Mouse (Mus musculus) liver, embryonic 16.5 days (tissue): ENCODE data around the gene Gm7534. TPM values are rescaled to one million over a fixed set of nuclear protein-coding genes. Genes with fewer than 3 reads are reported as not detected.

Experiments
- ATAC-seq: fragments of 200-750 bp; cut with Nextera tagmentation; 2 replicates; pipeline ENCODE4 v1.8.0; 2017; ENCODE audit warnings: low read depth, mild to moderate bottlenecking, moderate number of reproducible peaks, moderate library complexity
- H3K27ac ChIP-seq: fragments of 300-500 bp; sonication (generic); 2 replicates; pipeline ENCODE4 v1.5.1; 2014; ENCODE audit warnings: mild to moderate bottlenecking, low read length
- H3K27me3 ChIP-seq: fragments of 300-500 bp; sonication (generic); 2 replicates; pipeline ENCODE4 v1.6.1; 2014; ENCODE audit warnings: low read depth, low read length, mixed read lengths; ENCODE audit not compliant: control insufficient read depth, insufficient read depth
- H3K36me3 ChIP-seq: fragments of 300-500 bp; sonication (generic); 2 replicates; pipeline ENCODE4 v1.6.1; 2014; ENCODE audit warnings: mild to moderate bottlenecking; ENCODE audit not compliant: control insufficient read depth, insufficient read depth
- H3K4me1 ChIP-seq: fragments of 300-500 bp; sonication (generic); 2 replicates; pipeline ENCODE4 v1.6.1; 2014; ENCODE audit warnings: low read depth, low read length, mixed read lengths; ENCODE audit not compliant: control insufficient read depth
- H3K4me2 ChIP-seq: fragments of 300-500 bp; sonication (generic); 2 replicates; pipeline ENCODE4 v1.6.1; 2014; ENCODE audit warnings: low read depth, low read length, mixed read lengths
- H3K4me3 ChIP-seq: fragments of 300-500 bp; sonication (generic); 2 replicates; pipeline ENCODE4 v1.5.1; 2014; ENCODE audit warnings: low read depth, mild to moderate bottlenecking, low read length
- H3K9ac ChIP-seq: fragments of 300-500 bp; sonication (generic); 2 replicates; pipeline ENCODE4 v1.6.1; 2014; ENCODE audit warnings: low read depth, low read length
- H3K9me3 ChIP-seq: fragments of 300-500 bp; sonication (generic); replicated peaks from 2 replicates; pipeline ENCODE4 v1.6.1; 2016; ENCODE audit warnings: low read length; ENCODE audit not compliant: control insufficient read depth
- WGBS: fragments of 180-500 bp; shearing (Covaris S2); extraction: QIAGEN DNeasy Blood & Tissue Kit; methylation state at CpG from one replicate; pipeline ENCODE4 v1.1.7; 2014; ENCODE audit not compliant: insufficient replicate concordance; 5-methylcytosine and 5-hydroxymethylcytosine counted together
- polyA plus RNA-seq: library from polyadenylated mRNA; unstranded; fragments of >200 nt; fragmentation: Nextera tagmentation; extraction: Ambion mirVana; gene quantifications from 2 replicates; pipeline ENCODE4 v1.2.1, GENCODE M21; 2015

Gene Gm7534
- polyA plus RNA-seq, 1 experiment from 2014 or later, result not detected

- Histone ChIP-seq H3K4me1 (peaks cover 13% of the 10 kb centered on the region), H3K27me3 (peaks cover 41% of the 10 kb centered on the region), H3K4me2 (peak within 1 kb of the TSS; percentile 98), H3K27ac (no peak within 1 kb of the TSS), H3K36me3 (no peaks in the 10 kb centered on the region), H3K9me3 (no peaks in the 10 kb centered on the region), H3K9ac (peak within 1 kb of the TSS; percentile 82), H3K4me3 (peak within 1 kb of the TSS; percentile 84)
- peak; percentile 85 for ATAC-seq
- under 1% methylated on average over 60 of the region's 60 CpGs for WGBS
Measured at GRCm38 (mm10) chr4:134245148-134245843, 42.5 kb upstream of the Gm7534 start, which contains the start of gene Zfp593. Zfp593 (minus strand) TSS chr4:134245592.

DNA sequence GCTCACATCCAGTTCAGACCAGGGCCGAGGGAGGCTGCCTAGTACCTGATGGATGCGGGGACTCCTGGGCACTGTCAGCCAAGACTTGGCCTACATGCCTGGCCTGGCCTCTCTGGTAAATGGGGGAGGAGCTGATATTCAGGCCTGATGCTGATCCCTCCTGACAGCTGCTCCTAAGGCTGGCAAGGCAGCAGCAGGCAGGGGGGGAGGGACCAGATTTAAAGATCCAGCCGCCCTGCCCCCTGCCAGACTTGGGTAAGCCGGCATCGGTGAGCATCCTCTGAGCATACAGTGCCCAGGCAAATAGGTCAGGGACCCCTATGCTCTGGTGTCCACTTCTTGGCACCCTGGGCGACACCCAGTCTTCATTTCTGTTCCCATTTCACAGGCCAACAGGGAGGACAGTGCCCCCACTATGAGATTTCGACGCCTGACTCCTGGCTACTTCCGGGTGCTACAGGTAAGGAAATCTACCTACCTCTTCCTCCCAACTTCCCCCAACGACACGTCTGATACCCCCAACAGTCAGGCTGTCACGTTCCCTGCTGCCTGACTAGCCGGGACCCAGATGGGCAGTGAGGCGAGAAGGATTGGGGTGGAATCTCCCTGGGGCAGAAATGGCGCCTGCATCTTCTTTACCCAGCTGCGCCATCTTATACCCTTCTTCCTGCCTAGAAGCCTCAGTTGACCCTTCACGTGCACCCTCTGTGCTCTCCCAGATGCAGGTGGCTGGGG lies 40.9 kb upstream of the Gm7534 start, which contains the start of gene E130218I03Rik:
Gene E130218I03Rik, plus strand, starts transcription at position 147 of the 735 bp plus-strand sequence.
- peak within 1 kb of the TSS; percentile 84 for H3K4me3 ChIP-seq
- ATAC-seq, result no peak
- peak within 1 kb of the TSS; percentile 98 for H3K4me2 ChIP-seq
- 86% methylated on average over 17 of the region's 17 CpGs for WGBS
- no peak within 1 kb of the TSS for H3K27ac ChIP-seq
- no peak within 1 kb of the TSS for H3K9ac ChIP-seq
- no peaks in the 10 kb centered on the region for H3K36me3 ChIP-seq
- peaks cover 25% of the 10 kb centered on the region for H3K27me3 ChIP-seq
- peaks cover 16% of the 10 kb centered on the region for H3K4me1 ChIP-seq
- no peaks in the 10 kb centered on the region for H3K9me3 ChIP-seq

- H3K4me3 ChIP-seq, result 0 out of 2 replicates have a peak overlapping the region, but pooled peaks have one; percentile 15
- ATAC-seq, result no peak
- H3K9me3 ChIP-seq, result no peaks in the 10 kb centered on the region
- 8% methylated on average over 10 of the region's 10 CpGs for WGBS
- peaks cover 5% of the 10 kb centered on the region for H3K4me1 ChIP-seq
- H3K27me3 ChIP-seq, result peaks cover 8% of the 10 kb centered on the region
- H3K4me2 ChIP-seq, result peak overlapping the region; percentile 25
- H3K9ac ChIP-seq, result no peak overlapping the region
- no peaks in the 10 kb centered on the region for H3K36me3 ChIP-seq
- no peak overlapping the region for H3K27ac ChIP-seq
Measured at GRCm38 (mm10) chr4:134238686-134239085, 35.9 kb upstream of the Gm7534 start.

- no peak within 1 kb of the TSS for H3K27ac ChIP-seq
- no peaks in the 10 kb centered on the region for H3K36me3 ChIP-seq
- no peaks in the 10 kb centered on the region for H3K9me3 ChIP-seq
- H3K27me3 ChIP-seq, result peaks cover 8% of the 10 kb centered on the region
- no peak for ATAC-seq
- peaks cover 5% of the 10 kb centered on the region for H3K4me1 ChIP-seq
- no peak within 1 kb of the TSS for H3K9ac ChIP-seq
- WGBS, result 8% methylated on average over 18 of the region's 18 CpGs
- H3K4me3 ChIP-seq, result 0 out of 2 replicates have a peak within 1 kb of the TSS, but pooled peaks have one; percentile 15
- peak within 1 kb of the TSS; percentile 25 for H3K4me2 ChIP-seq
Measured at GRCm38 (mm10) chr4:134238279-134238651, 35.5 kb upstream of the Gm7534 start, which contains the start of gene Cnksr1. Cnksr1 (minus strand) TSS chr4:134238399.

GRCm38 (mm10) chr4:134237582-134238278 lies 34.9 kb upstream of the Gm7534 start:
- Histone ChIP-seq H3K4me2 (0 out of 2 replicates have a peak overlapping the region, but pooled peaks have one; percentile 25), H3K27ac (no peak overlapping the region), H3K9ac (no peak overlapping the region), H3K9me3 (no peaks in the 10 kb centered on the region), H3K4me1 (peaks cover 5% of the 10 kb centered on the region), H3K36me3 (no peaks in the 10 kb centered on the region), H3K4me3 (no peak overlapping the region), H3K27me3 (peaks cover 8% of the 10 kb centered on the region)
- WGBS, result 24% methylated on average over 19 of the region's 19 CpGs
- ATAC-seq, result no peak

GRCm38 (mm10) chr4:134234876-134235275 lies 32.1 kb upstream of the Gm7534 start:
- WGBS, result 51% methylated on average over 5 of the region's 5 CpGs
- Histone ChIP-seq H3K36me3 (no peaks in the 10 kb centered on the region), H3K9me3 (no peaks in the 10 kb centered on the region), H3K27ac (no peak overlapping the region), H3K27me3 (peaks cover 8% of the 10 kb centered on the region), H3K4me1 (peaks cover 5% of the 10 kb centered on the region), H3K4me3 (no peak overlapping the region), H3K4me2 (no peak overlapping the region), H3K9ac (no peak overlapping the region)
- ATAC-seq, result no peak

- no peaks in the 10 kb centered on the region for H3K27me3 ChIP-seq
- no peak overlapping the region for H3K4me2 ChIP-seq
- ATAC-seq, result no peak
Measured at GRCm38 (mm10) chr4:134230431-134230830, 27.6 kb upstream of the Gm7534 start.

GRCm38 (mm10) chr4:134227194-134227593 lies 24.4 kb upstream of the Gm7534 start, which contains the start of gene Catsper4:
Catsper4 (minus strand) TSS chr4:134227383.
- Histone ChIP-seq H3K4me2 (no peak within 1 kb of the TSS), H3K9ac (no peak within 1 kb of the TSS), H3K27me3 (no peaks in the 10 kb centered on the region), H3K4me3 (no peak within 1 kb of the TSS), H3K9me3 (no peaks in the 10 kb centered on the region), H3K4me1 (no peaks in the 10 kb centered on the region), H3K36me3 (no peaks in the 10 kb centered on the region), H3K27ac (no peak within 1 kb of the TSS)
- 63% methylated on average over 8 of the region's 8 CpGs for WGBS
- ATAC-seq, result no peak

More at GRCm38 (mm10) chr4:134230431-134230830, 27.6 kb upstream of the Gm7534 start:
- no peak overlapping the region for H3K4me3 ChIP-seq
- no peak overlapping the region for H3K9ac ChIP-seq
- no peaks in the 10 kb centered on the region for H3K36me3 ChIP-seq
- no peaks in the 10 kb centered on the region for H3K9me3 ChIP-seq
- H3K4me1 ChIP-seq, result no peaks in the 10 kb centered on the region
- H3K27ac ChIP-seq, result no peak overlapping the region
- 38% methylated on average over 8 of the region's 8 CpGs for WGBS
